Mouse (Mus musculus) G1E (cell line): Measurements from ENCODE around the gene Ncoa3.

Source experiments
- CTCF ChIP-seq: IDR thresholded peaks from 2 replicates; pipeline ENCODE4 v1.5.1; 2012; ENCODE audit warnings: low read depth, low read length, inconsistent platforms, mixed read lengths
- GATA1 ChIP-seq: IDR thresholded peaks from 2 replicates; pipeline ENCODE4 v1.6.1; 2012; ENCODE audit warnings: borderline replicate concordance, low read length, inconsistent platforms, mixed read lengths
- GATA2 ChIP-seq: IDR thresholded peaks from 2 replicates; pipeline ENCODE4 v1.6.1; 2012; ENCODE audit warnings: low read depth, low read length, inconsistent platforms, borderline replicate concordance
- POLR2AphosphoS5 ChIP-seq: IDR thresholded peaks from 2 replicates; pipeline ENCODE4 v1.6.1; 2012; ENCODE audit warnings: low read depth, low read length, inconsistent platforms; ENCODE audit not compliant: insufficient replicate concordance
- TAL1 ChIP-seq: conservative IDR thresholded peaks from 2 replicates; pipeline ENCODE4 v1.6.1; 2012; ENCODE audit warnings: low read depth, low read length, inconsistent platforms, mixed read lengths

- TF ChIP-seq CTCF (no peak), TAL1 (no peak), GATA1 (no peak), POLR2AphosphoS5 (no peak), GATA2 (no peak)
Observed at GRCm38 (mm10) chr2:165998969-165999368, 6.5 kb downstream of the Ncoa3 start.
